Mouse (Mus musculus) embryonic facial prominence, embryonic 13.5 days (tissue): ENCODE results near the gene Rassf2. TPM values are rescaled to one million over a fixed set of nuclear protein-coding genes. Genes with fewer than 3 reads are reported as not detected.

ENCODE experiments used
- ATAC-seq: fragments of 200-750 bp; cut with Nextera tagmentation; 2 replicates; pipeline ENCODE4 v1.8.0; 2017; ENCODE audit warnings: low read depth; ENCODE audit not compliant: insufficient number of reproducible peaks, insufficient read depth, low FRiP score, low TSS enrichment
- H3K27ac ChIP-seq: fragments of 300-500 bp; sonication (generic); 2 replicates; pipeline ENCODE4 v1.5.1; 2015; ENCODE audit warnings: moderate library complexity, mild to moderate bottlenecking, inconsistent platforms
- H3K27me3 ChIP-seq: fragments of 300-500 bp; sonication (generic); 2 replicates; pipeline ENCODE4 v1.6.1; 2015; ENCODE audit warnings: mild to moderate bottlenecking, inconsistent platforms
- H3K36me3 ChIP-seq: fragments of 300-500 bp; sonication (generic); 2 replicates; pipeline ENCODE4 v1.6.1; 2015; ENCODE audit warnings: mild to moderate bottlenecking, inconsistent platforms
- H3K4me1 ChIP-seq: fragments of 300-500 bp; sonication (generic); 2 replicates; pipeline ENCODE4 v1.6.1; 2015; ENCODE audit warnings: inconsistent platforms
- H3K4me2 ChIP-seq: fragments of 300-500 bp; sonication (generic); 2 replicates; pipeline ENCODE4 v1.6.1; 2015; ENCODE audit warnings: moderate library complexity, mild to moderate bottlenecking, inconsistent platforms
- H3K4me3 ChIP-seq: fragments of 300-500 bp; sonication (generic); 2 replicates; pipeline ENCODE4 v1.5.1; 2015; ENCODE audit warnings: mild to moderate bottlenecking, inconsistent platforms
- H3K9ac ChIP-seq: fragments of 300-500 bp; sonication (generic); 2 replicates; pipeline ENCODE4 v1.6.1; 2015; ENCODE audit warnings: mild to moderate bottlenecking, inconsistent platforms
- H3K9me3 ChIP-seq: fragments of 300-500 bp; sonication (generic); 2 replicates; pipeline ENCODE4 v1.6.1; 2016; ENCODE audit warnings: inconsistent platforms
- WGBS: fragments of 180-500 bp; shearing (Covaris S2); methylation state at CpG from one replicate; pipeline ENCODE4 v1.1.7; 2015; ENCODE audit warnings: mixed read lengths; 5-methylcytosine and 5-hydroxymethylcytosine counted together
- polyA plus RNA-seq: library from polyadenylated mRNA; unstranded; fragments of >200 nt; fragmentation: Nextera tagmentation; extraction: Ambion mirVana; gene quantifications from 2 replicates; pipeline ENCODE4 v1.2.1, GENCODE M21; 2015

Gene Rassf2
- polyA plus RNA-seq, 1 experiment from 2014 or later, result 5.0 TPM

GRCm38 (mm10) chr2:131950598-131951095, 79.4 kb downstream of the Rassf2 start, which contains the start of gene Prnd:
TSS of gene Prnd (plus strand) at chr2:131950861.
- H3K9ac ChIP-seq, result no peak within 1 kb of the TSS
- H3K27ac ChIP-seq, result no peak within 1 kb of the TSS
- H3K4me2 ChIP-seq, result peak within 1 kb of the TSS; percentile 5; the same call in 1 of the 2 replicates
- H3K4me3 ChIP-seq, result 0 out of 2 replicates have a peak within 1 kb of the TSS, but pooled peaks have one; percentile 3
- WGBS, result 10% methylated on average over 11 of the region's 11 CpGs
- H3K9me3 ChIP-seq, result no peaks in the 10 kb centered on the region
- peaks cover 27% of the 10 kb centered on the region; the same call in 1 of the 2 replicates for H3K4me1 ChIP-seq
- no peaks in the 10 kb centered on the region for H3K36me3 ChIP-seq
- ATAC-seq, result no peak
- H3K27me3 ChIP-seq, result peaks cover 51% of the 10 kb centered on the region

- Histone ChIP-seq H3K36me3 (no peaks in the 10 kb centered on the region), H3K4me3 (no peak overlapping the region), H3K4me2 (no peak overlapping the region; the same call in 1 of the 2 replicates), H3K27ac (no peak overlapping the region), H3K4me1 (peaks cover 24% of the 10 kb centered on the region; the same call in 1 of the 2 replicates), H3K9me3 (no peaks in the 10 kb centered on the region), H3K27me3 (peaks cover 48% of the 10 kb centered on the region), H3K9ac (no peak overlapping the region)
- WGBS, result 41% methylated on average over 9 of the region's 9 CpGs
- no peak for ATAC-seq
Observed at GRCm38 (mm10) chr2:131949767-131950597, 80.1 kb downstream of the Rassf2 start.

- H3K9me3 ChIP-seq, result no peaks in the 10 kb centered on the region
- peaks cover 40% of the 10 kb centered on the region for H3K27me3 ChIP-seq
- H3K4me3 ChIP-seq, result no peak overlapping the region
- H3K36me3 ChIP-seq, result no peaks in the 10 kb centered on the region
- peaks cover 24% of the 10 kb centered on the region; the same call in 1 of the 2 replicates for H3K4me1 ChIP-seq
- 58% methylated on average over 11 of the region's 11 CpGs for WGBS
- no peak overlapping the region for H3K4me2 ChIP-seq
- H3K9ac ChIP-seq, result no peak overlapping the region
- H3K27ac ChIP-seq, result no peak overlapping the region
- ATAC-seq, result no peak
Observed at GRCm38 (mm10) chr2:131948916-131949639, 81.0 kb downstream of the Rassf2 start.

GRCm38 (mm10) chr2:131948156-131948555, 81.9 kb downstream of the Rassf2 start:
- ATAC-seq, result no peak
- H3K27me3 ChIP-seq, result peaks cover 31% of the 10 kb centered on the region
- no peak overlapping the region for H3K27ac ChIP-seq
- H3K9ac ChIP-seq, result no peak overlapping the region
- no peaks in the 10 kb centered on the region for H3K9me3 ChIP-seq
- no peaks in the 10 kb centered on the region for H3K36me3 ChIP-seq
- WGBS, result 77% methylated on average over 3 of the region's 3 CpGs
- peaks cover 20% of the 10 kb centered on the region; the same call in 1 of the 2 replicates for H3K4me1 ChIP-seq
- no peak overlapping the region for H3K4me2 ChIP-seq
- no peak overlapping the region for H3K4me3 ChIP-seq

- Histone ChIP-seq H3K9ac (no peak overlapping the region), H3K4me3 (no peak overlapping the region), H3K4me1 (0 out of 2 replicates have a peak, but pooled peaks cover 13% of the 10 kb centered on the region), H3K27ac (no peak overlapping the region), H3K9me3 (no peaks in the 10 kb centered on the region), H3K27me3 (peaks cover 13% of the 10 kb centered on the region), H3K4me2 (no peak overlapping the region), H3K36me3 (no peaks in the 10 kb centered on the region)
- no peak for ATAC-seq
- 84% methylated on average over 16 of the region's 16 CpGs for WGBS
Observed at GRCm38 (mm10) chr2:131946351-131946750, 83.7 kb downstream of the Rassf2 start.

GRCm38 (mm10) chr2:131945765-131946164, 84.3 kb downstream of the Rassf2 start:
- H3K4me2 ChIP-seq, result no peak overlapping the region
- 89% methylated on average over 6 of the region's 6 CpGs for WGBS
- no peak overlapping the region for H3K4me3 ChIP-seq
- no peaks in the 10 kb centered on the region for H3K9me3 ChIP-seq
- no peaks in the 10 kb centered on the region for H3K36me3 ChIP-seq
- no peak overlapping the region for H3K27ac ChIP-seq
- ATAC-seq, result no peak
- H3K9ac ChIP-seq, result no peak overlapping the region
- H3K27me3 ChIP-seq, result peaks cover 8% of the 10 kb centered on the region
- 0 out of 2 replicates have a peak, but pooled peaks cover 12% of the 10 kb centered on the region for H3K4me1 ChIP-seq

- H3K9ac ChIP-seq, result no peak overlapping the region
- peaks cover 3% of the 10 kb centered on the region; the same call in 1 of the 2 replicates for H3K27me3 ChIP-seq
- 79% methylated on average over 8 of the region's 8 CpGs for WGBS
- H3K4me2 ChIP-seq, result no peak overlapping the region
- H3K4me3 ChIP-seq, result no peak overlapping the region
- no peak overlapping the region for H3K27ac ChIP-seq
- H3K4me1 ChIP-seq, result 0 out of 2 replicates have a peak, but pooled peaks cover 7% of the 10 kb centered on the region
- no peaks in the 10 kb centered on the region for H3K9me3 ChIP-seq
- H3K36me3 ChIP-seq, result no peaks in the 10 kb centered on the region
- ATAC-seq, result no peak
Observed at GRCm38 (mm10) chr2:131945225-131945624, 84.8 kb downstream of the Rassf2 start.

GRCm38 (mm10) chr2:131944370-131944769, 85.7 kb downstream of the Rassf2 start:
- no peak overlapping the region for H3K9ac ChIP-seq
- WGBS, result 33% methylated on average over 1 of the region's 1 CpGs
- no peak overlapping the region for H3K4me2 ChIP-seq
- no peaks in the 10 kb centered on the region for H3K9me3 ChIP-seq
- H3K4me3 ChIP-seq, result no peak overlapping the region
- H3K27ac ChIP-seq, result no peak overlapping the region
- no peaks in the 10 kb centered on the region for H3K36me3 ChIP-seq
- no peaks in the 10 kb centered on the region for H3K27me3 ChIP-seq
- no peak for ATAC-seq
- 0 out of 2 replicates have a peak, but pooled peaks cover 3% of the 10 kb centered on the region for H3K4me1 ChIP-seq

GRCm38 (mm10) chr2:131941501-131941900, 88.6 kb downstream of the Rassf2 start:
- WGBS, result 77% methylated on average over 6 of the region's 6 CpGs
- H3K4me2 ChIP-seq, result no peak overlapping the region
- H3K4me1 ChIP-seq, result no peaks in the 10 kb centered on the region
- H3K9ac ChIP-seq, result no peak overlapping the region
- H3K9me3 ChIP-seq, result no peaks in the 10 kb centered on the region
- no peaks in the 10 kb centered on the region for H3K27me3 ChIP-seq
- H3K4me3 ChIP-seq, result no peak overlapping the region
- no peak for ATAC-seq
- H3K36me3 ChIP-seq, result peaks cover 11% of the 10 kb centered on the region
- H3K27ac ChIP-seq, result no peak overlapping the region

GRCm38 (mm10) chr2:131940506-131940905, 89.6 kb downstream of the Rassf2 start:
- peaks cover 14% of the 10 kb centered on the region for H3K36me3 ChIP-seq
- no peaks in the 10 kb centered on the region for H3K9me3 ChIP-seq
- no peaks in the 10 kb centered on the region for H3K27me3 ChIP-seq
- ATAC-seq, result no peak
- no peak overlapping the region for H3K4me3 ChIP-seq
- H3K27ac ChIP-seq, result no peak overlapping the region
- no peak overlapping the region for H3K4me2 ChIP-seq
- H3K9ac ChIP-seq, result no peak overlapping the region
- no peaks in the 10 kb centered on the region for H3K4me1 ChIP-seq
- WGBS, result 84% methylated on average over 3 of the region's 3 CpGs
